Mouse (Mus musculus): ENCODE results near the gene Lbhd2.

Lbhd2 gene

DNA sequence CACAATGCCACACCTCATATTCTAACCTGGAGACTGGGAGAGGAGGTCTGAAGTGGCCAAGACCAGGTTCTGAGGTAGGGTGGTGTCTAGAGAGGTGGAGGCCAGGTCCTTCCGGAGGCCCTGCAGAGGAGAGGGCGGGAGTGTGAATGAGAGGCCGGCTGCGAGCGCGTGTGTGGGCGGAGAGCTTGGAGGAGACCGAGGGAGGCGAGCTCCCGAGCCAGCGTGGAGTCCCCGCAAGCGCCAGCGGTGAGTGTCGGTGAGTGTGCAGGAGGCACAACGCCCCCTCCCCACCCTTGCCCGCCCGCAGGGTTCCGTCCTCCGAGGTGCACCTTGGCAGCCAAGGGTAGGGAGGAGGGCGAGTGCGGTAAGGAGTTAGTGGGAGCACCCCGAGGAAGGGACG, at the start of gene Lbhd2:
TSS of gene Lbhd2 (plus strand) at position 188 of the 400 bp plus-strand sequence.
- no peak for DNase-seq

DNA sequence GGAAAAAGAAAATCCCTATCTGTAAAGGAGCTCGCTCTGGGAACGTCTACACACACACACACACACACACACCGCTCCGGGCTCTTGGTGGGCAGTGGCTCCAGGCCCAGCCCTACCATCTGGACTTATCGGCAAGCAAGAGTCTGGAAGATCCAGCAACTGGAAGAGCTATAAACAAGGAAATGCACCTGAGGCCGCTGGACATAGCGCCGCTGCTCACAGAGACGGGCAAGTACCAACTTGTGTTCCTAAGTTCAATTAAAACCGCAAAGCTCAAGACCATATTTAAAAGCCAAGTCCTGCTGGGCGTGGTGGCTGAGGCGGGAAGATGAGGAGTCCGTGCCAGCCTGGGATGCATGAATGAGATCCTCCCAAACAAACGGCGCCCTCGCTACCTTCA, 45.9 kb upstream of the Lbhd2 start:
- no peak for DNase-seq

GRCm38 (mm10) chr12:111361319-111362098, 45.1 kb upstream of the Lbhd2 start:
- peak; percentile 63 for DNase-seq

DNA sequence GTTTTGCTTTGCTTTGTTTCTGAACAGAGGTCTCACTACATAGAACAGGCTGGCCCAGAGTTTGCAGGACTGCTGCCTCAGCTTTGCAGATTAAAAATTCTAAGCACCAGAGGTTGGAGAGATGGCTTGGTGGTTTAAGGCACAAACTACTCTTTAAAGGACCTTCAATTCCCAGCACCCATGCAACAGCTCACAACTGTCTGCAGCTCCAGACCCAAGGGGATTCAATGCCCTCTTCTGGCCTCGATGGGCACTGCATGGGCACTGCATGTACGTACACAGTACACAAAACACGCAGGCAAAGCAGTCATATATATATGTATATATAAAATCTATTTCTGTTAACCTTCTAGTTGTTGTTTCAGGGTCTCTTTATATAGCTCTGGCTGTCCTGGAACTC, 42.4 kb upstream of the Lbhd2 start:
- DNase-seq, result no peak

- no peak for DNase-seq
These were observed 39.5 kb upstream of the Lbhd2 start for GRCm38 (mm10) chr12:111367065-111367464.

- DNase-seq, result no peak
These were observed 36.4 kb upstream of the Lbhd2 start for GRCm38 (mm10) chr12:111370249-111370648.

DNA sequence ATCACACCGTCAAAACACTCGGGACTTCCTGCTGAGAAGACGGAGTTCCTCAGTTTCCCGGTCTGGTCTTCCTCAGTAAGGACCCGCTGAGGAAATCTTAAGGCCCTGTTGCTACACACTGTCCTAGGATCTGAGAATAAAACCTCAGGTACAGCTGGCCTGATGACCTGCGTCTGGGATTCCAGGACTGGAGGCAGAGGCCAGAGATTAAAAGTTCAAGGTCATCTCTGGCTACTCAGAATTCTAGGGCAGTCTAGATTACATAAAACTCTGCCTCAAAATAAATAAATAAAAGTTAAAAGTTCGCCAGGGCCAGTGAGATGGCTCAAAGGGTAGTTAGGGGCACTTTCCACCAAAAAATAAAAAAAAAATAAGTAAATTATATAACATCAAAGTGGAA, 34.7 kb upstream of the Lbhd2 start:
- DNase-seq, result no peak

- no peak for DNase-seq
These were observed 33.2 kb upstream of the Lbhd2 start for GRCm38 (mm10) chr12:111373411-111373810.

DNA sequence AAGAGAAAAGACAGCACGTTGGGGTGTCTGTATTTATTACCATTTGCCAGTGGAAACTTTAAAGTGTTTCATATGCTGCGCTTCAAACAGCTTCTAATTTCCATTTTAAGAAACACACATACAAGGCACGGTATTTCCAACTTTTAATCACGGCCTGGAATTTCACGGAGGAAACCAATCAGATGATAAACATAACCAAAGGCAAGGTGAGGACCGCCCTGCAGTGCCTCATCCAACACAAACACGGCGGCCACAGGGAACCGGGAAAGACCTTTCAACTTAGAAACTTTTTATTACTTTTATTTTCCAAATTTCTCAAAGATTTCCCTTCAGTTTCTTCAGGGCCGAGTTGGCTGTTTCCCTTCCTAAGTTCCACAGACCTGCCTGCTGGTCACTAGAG, 31.9 kb upstream of the Lbhd2 start:
- no peak for DNase-seq

DNA sequence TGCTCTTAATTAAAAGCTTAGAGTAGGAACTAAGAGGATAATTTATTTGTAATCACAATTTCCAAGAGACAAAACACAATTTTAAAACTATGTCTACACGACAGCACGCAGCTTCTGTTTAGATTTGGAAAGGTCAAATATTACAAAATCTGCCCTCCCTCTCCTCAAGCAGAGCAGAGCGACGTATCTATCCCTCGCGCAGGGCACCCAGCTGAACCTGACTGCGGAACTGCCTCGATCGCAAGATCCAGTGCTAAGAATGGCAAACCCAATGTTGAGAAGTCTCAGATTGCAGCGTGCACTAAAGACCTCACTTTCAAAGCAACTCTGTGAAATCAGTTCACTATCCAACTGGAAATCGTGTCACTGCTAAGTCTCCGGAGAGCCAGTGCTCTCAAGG, 31.1 kb upstream of the Lbhd2 start:
- DNase-seq, result no peak

DNA sequence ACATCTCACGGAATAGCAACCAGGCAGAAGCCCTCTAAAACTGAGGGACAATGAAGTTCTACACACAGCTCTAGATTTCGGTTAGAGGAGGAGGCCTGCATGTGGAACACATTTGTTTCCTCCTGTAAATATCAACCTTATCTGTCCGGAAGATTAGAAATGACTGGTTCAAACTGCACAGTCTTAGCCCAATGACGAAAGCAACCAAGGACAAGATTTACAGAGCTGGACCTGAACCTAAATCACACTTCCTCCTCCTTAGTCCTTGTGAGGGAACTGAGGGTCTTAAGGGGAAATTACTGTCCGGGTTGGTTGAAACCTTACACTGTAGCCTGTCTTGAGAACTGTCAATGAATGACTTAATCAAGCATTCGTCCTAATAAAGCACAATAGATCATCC, 30.6 kb upstream of the Lbhd2 start:
- no peak for DNase-seq

- DNase-seq, result peak; percentile 84
These were observed 29.7 kb upstream of the Lbhd2 start for GRCm38 (mm10) chr12:111376826-111377331.

GRCm38 (mm10) chr12:111377376-111377973, 29.1 kb upstream of the Lbhd2 start, which contains the start of gene Cdc42bpb:
Gene Cdc42bpb, minus strand, starts transcription at chr12:111377718.
- peak; percentile 98 for DNase-seq

GRCm38 (mm10) chr12:111377986-111378490, 28.6 kb upstream of the Lbhd2 start:
- peak; percentile 69 for DNase-seq

DNA sequence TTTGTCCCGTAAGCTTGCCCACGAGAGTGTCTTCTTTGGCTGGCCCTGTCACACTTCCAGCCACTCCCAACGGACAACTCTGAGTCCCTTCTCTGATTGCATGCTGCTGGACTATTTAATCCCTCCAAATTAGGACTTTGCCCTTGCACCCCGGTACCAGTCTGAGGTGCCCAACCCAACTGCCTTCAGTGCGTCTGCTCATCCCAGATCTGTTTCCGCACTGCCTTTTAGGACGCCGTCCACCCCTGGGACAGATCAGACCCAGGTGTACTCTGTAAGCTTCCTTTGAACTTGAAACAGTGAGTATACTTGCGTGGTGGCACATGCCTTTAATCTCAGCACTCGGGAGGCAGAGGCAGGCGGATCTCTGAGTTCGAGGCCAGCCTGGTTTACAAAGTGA, 27.8 kb upstream of the Lbhd2 start:
- no peak for DNase-seq

- DNase-seq, result no peak
These were observed 20.5 kb upstream of the Lbhd2 start for GRCm38 (mm10) chr12:111385883-111386641.

GRCm38 (mm10) chr12:111386642-111387120, 19.9 kb upstream of the Lbhd2 start:
- DNase-seq, result peak; percentile 86

- no peak for DNase-seq
These were observed 19.5 kb upstream of the Lbhd2 start for GRCm38 (mm10) chr12:111387146-111387545.

GRCm38 (mm10) chr12:111394008-111394407, 12.6 kb upstream of the Lbhd2 start:
- no peak for DNase-seq

GRCm38 (mm10) chr12:111396997-111397396, 9.6 kb upstream of the Lbhd2 start:
- no peak for DNase-seq

GRCm38 (mm10) chr12:111401454-111402184, 5.0 kb upstream of the Lbhd2 start:
- peak; percentile 87 for DNase-seq

DNA sequence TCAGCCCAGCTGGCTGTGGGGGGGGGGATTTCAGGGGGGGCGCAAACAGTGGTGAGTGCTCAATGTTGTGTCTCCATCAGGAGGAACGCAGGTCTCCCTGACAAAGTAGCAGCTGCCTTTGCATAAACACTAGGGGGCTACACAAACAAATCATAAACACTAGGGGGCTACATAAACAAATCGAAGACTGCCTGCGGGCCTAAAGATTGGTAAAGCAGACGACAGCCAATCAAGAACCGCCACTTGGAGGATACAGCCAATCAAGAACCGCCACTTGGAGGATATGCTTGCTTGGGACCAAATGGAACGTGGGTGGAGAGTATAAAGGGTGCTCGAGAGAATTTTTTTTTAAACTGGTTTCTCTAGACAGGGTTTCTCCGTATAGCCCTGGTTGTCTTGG, 1.7 kb upstream of the Lbhd2 start:
- no peak for DNase-seq
